Mouse (Mus musculus) stomach, embryonic 14.5 days (tissue): ENCODE measurements around the gene Psmd9. TPM values are rescaled to one million over a fixed set of nuclear protein-coding genes. Genes with fewer than 3 reads are reported as not detected.

Experiments used
- ATAC-seq: fragments of 200-750 bp; cut with Nextera tagmentation; 2 replicates; pipeline ENCODE4 v1.8.0; 2017; ENCODE audit warnings: low read depth, moderate TSS enrichment; ENCODE audit not compliant: insufficient number of reproducible peaks, insufficient read depth, low FRiP score
- H3K27ac ChIP-seq: fragments of 300-500 bp; sonication (generic); 2 replicates; pipeline ENCODE4 v1.5.1; 2014; ENCODE audit warnings: mild to moderate bottlenecking, low read length, moderate library complexity, mixed read lengths
- H3K27me3 ChIP-seq: fragments of 300-500 bp; sonication (generic); 2 replicates; pipeline ENCODE4 v1.6.1; 2014; ENCODE audit warnings: low read length, control low read depth, mixed read lengths; ENCODE audit not compliant: control insufficient read depth, insufficient read depth
- H3K36me3 ChIP-seq: fragments of 300-500 bp; sonication (generic); 2 replicates; pipeline ENCODE4 v1.6.1; 2014; ENCODE audit warnings: mild to moderate bottlenecking, control low read depth, low read length, moderate library complexity, mixed read lengths; ENCODE audit not compliant: control insufficient read depth, insufficient read depth
- H3K4me1 ChIP-seq: fragments of 300-500 bp; sonication (generic); 2 replicates; pipeline ENCODE4 v1.6.1; 2014; ENCODE audit warnings: low read length, control low read depth, mixed read lengths; ENCODE audit not compliant: control insufficient read depth, insufficient read depth
- H3K4me2 ChIP-seq: fragments of 300-500 bp; sonication (generic); replicated peaks from 2 replicates; pipeline ENCODE4 v1.6.1; 2014; ENCODE audit warnings: low read depth, low read length, control low read depth
- H3K4me3 ChIP-seq: fragments of 300-500 bp; sonication (generic); 2 replicates; pipeline ENCODE4 v1.5.1; 2014; ENCODE audit warnings: low read depth, low read length, control low read depth
- H3K9ac ChIP-seq: fragments of 300-500 bp; sonication (generic); replicated peaks from 2 replicates; pipeline ENCODE4 v1.6.1; 2014; ENCODE audit warnings: low read depth, mild to moderate bottlenecking, control low read depth, low read length, moderate library complexity, mixed read lengths
- H3K9me3 ChIP-seq: fragments of 300-500 bp; sonication (generic); 2 replicates; pipeline ENCODE4 v1.6.1; 2016; ENCODE audit warnings: low read depth, low read length, control low read depth; ENCODE audit not compliant: control insufficient read depth
- WGBS: fragments of 180-500 bp; shearing (Covaris S2); extraction: QIAGEN DNeasy Blood & Tissue Kit; methylation state at CpG from one replicate; pipeline ENCODE4 v1.1.7; 2014; 5-methylcytosine and 5-hydroxymethylcytosine counted together
- polyA plus RNA-seq: library from polyadenylated mRNA; unstranded; fragments of >200 nt; fragmentation: Nextera tagmentation; extraction: Ambion mirVana; gene quantifications from 2 replicates; pipeline ENCODE4 v1.2.1, GENCODE M21; 2014

Psmd9 gene
- polyA plus RNA-seq, 1 experiment from 2014 or later = 82.3 TPM

- no peak overlapping the region for H3K9ac ChIP-seq
- no peak overlapping the region for H3K27ac ChIP-seq
- no peak overlapping the region for H3K4me2 ChIP-seq
- H3K4me3 ChIP-seq = no peak overlapping the region
- no peaks in the 10 kb centered on the region for H3K9me3 ChIP-seq
- H3K27me3 ChIP-seq = no peaks in the 10 kb centered on the region
- H3K36me3 ChIP-seq = peaks cover 63% of the 10 kb centered on the region
- H3K4me1 ChIP-seq = peaks cover 33% of the 10 kb centered on the region
- no peak for ATAC-seq
- WGBS = 94% methylated on average over 18 of the region's 19 CpGs
Measured at GRCm38 (mm10) chr5:123151707-123152362, 17.4 kb upstream of the Psmd9 start.

- Histone ChIP-seq H3K36me3 (peaks cover 63% of the 10 kb centered on the region), H3K9ac (no peak overlapping the region), H3K27ac (no peak overlapping the region), H3K4me3 (no peak overlapping the region), H3K27me3 (no peaks in the 10 kb centered on the region), H3K4me1 (peaks cover 33% of the 10 kb centered on the region), H3K9me3 (no peaks in the 10 kb centered on the region), H3K4me2 (no peak overlapping the region)
- WGBS = 94% methylated on average over 1 of the region's 1 CpGs
- ATAC-seq = no peak
Measured at GRCm38 (mm10) chr5:123152901-123153300, 16.3 kb upstream of the Psmd9 start.

- peaks cover 11% of the 10 kb centered on the region for H3K4me1 ChIP-seq
- H3K27me3 ChIP-seq = no peaks in the 10 kb centered on the region
- no peak overlapping the region for H3K27ac ChIP-seq
- no peak overlapping the region for H3K4me2 ChIP-seq
- WGBS = 44% methylated on average over 7 of the region's 7 CpGs
- H3K36me3 ChIP-seq = peaks cover 71% of the 10 kb centered on the region
- no peak overlapping the region for H3K9ac ChIP-seq
- H3K4me3 ChIP-seq = no peak overlapping the region
- ATAC-seq = no peak
- no peaks in the 10 kb centered on the region for H3K9me3 ChIP-seq
Measured at GRCm38 (mm10) chr5:123155425-123155824, 13.8 kb upstream of the Psmd9 start.

GRCm38 (mm10) chr5:123156763-123157162 lies 12.4 kb upstream of the Psmd9 start:
- Histone ChIP-seq H3K36me3 (peaks cover 81% of the 10 kb centered on the region), H3K27me3 (no peaks in the 10 kb centered on the region), H3K4me2 (no peak overlapping the region), H3K4me1 (no peaks in the 10 kb centered on the region), H3K27ac (no peak overlapping the region), H3K4me3 (no peak overlapping the region), H3K9me3 (no peaks in the 10 kb centered on the region), H3K9ac (no peak overlapping the region)
- WGBS = 86% methylated on average over 12 of the region's 12 CpGs
- no peak for ATAC-seq

- ATAC-seq = no peak
- no peaks in the 10 kb centered on the region for H3K4me1 ChIP-seq
- H3K27ac ChIP-seq = no peak overlapping the region
- WGBS = 85% methylated on average over 4 of the region's 4 CpGs
- peaks cover 80% of the 10 kb centered on the region for H3K36me3 ChIP-seq
- no peak overlapping the region for H3K4me2 ChIP-seq
- H3K9me3 ChIP-seq = no peaks in the 10 kb centered on the region
- H3K4me3 ChIP-seq = no peak overlapping the region
- no peak overlapping the region for H3K9ac ChIP-seq
- no peaks in the 10 kb centered on the region for H3K27me3 ChIP-seq
Measured at GRCm38 (mm10) chr5:123157972-123158371, 11.2 kb upstream of the Psmd9 start.

- H3K36me3 ChIP-seq = peaks cover 83% of the 10 kb centered on the region
- H3K4me1 ChIP-seq = no peaks in the 10 kb centered on the region
- H3K27me3 ChIP-seq = no peaks in the 10 kb centered on the region
- ATAC-seq = no peak
- 85% methylated on average over 4 of the region's 4 CpGs for WGBS
- H3K4me3 ChIP-seq = no peak overlapping the region
- H3K27ac ChIP-seq = no peak overlapping the region
- no peak overlapping the region for H3K4me2 ChIP-seq
- no peaks in the 10 kb centered on the region for H3K9me3 ChIP-seq
- no peak overlapping the region for H3K9ac ChIP-seq
Measured at GRCm38 (mm10) chr5:123159446-123159845, 9.8 kb upstream of the Psmd9 start.

- H3K9ac ChIP-seq = no peak overlapping the region
- no peaks in the 10 kb centered on the region for H3K9me3 ChIP-seq
- WGBS = 96% methylated on average over 15 of the region's 15 CpGs
- H3K27ac ChIP-seq = no peak overlapping the region
- no peak for ATAC-seq
- no peak overlapping the region for H3K4me2 ChIP-seq
- no peak overlapping the region for H3K4me3 ChIP-seq
- H3K36me3 ChIP-seq = peaks cover 81% of the 10 kb centered on the region
- no peaks in the 10 kb centered on the region for H3K4me1 ChIP-seq
- no peaks in the 10 kb centered on the region for H3K27me3 ChIP-seq
Measured at GRCm38 (mm10) chr5:123159866-123160265, 9.3 kb upstream of the Psmd9 start.

- H3K27me3 ChIP-seq = no peaks in the 10 kb centered on the region
- H3K27ac ChIP-seq = no peak overlapping the region
- H3K9me3 ChIP-seq = no peaks in the 10 kb centered on the region
- no peak overlapping the region for H3K4me3 ChIP-seq
- no peaks in the 10 kb centered on the region for H3K4me1 ChIP-seq
- H3K36me3 ChIP-seq = peaks cover 79% of the 10 kb centered on the region
- ATAC-seq = no peak
- H3K9ac ChIP-seq = no peak overlapping the region
- WGBS = 88% methylated on average over 13 of the region's 15 CpGs
- H3K4me2 ChIP-seq = no peak overlapping the region
Measured at GRCm38 (mm10) chr5:123160341-123160740, 8.9 kb upstream of the Psmd9 start.

- Histone ChIP-seq H3K27me3 (no peaks in the 10 kb centered on the region), H3K4me3 (no peak overlapping the region), H3K9me3 (no peaks in the 10 kb centered on the region), H3K9ac (no peak overlapping the region), H3K36me3 (peaks cover 78% of the 10 kb centered on the region), H3K27ac (no peak overlapping the region), H3K4me2 (no peak overlapping the region), H3K4me1 (no peaks in the 10 kb centered on the region)
- ATAC-seq = no peak
- 78% methylated on average over 9 of the region's 9 CpGs for whole genome bisulfite sequencing
Measured at GRCm38 (mm10) chr5:123162942-123163341, 6.3 kb upstream of the Psmd9 start.
